Mouse (Mus musculus): Measurements from ENCODE around the gene Zfp36l2. TPM values are rescaled to one million over a fixed set of nuclear protein-coding genes. Genes with fewer than 3 reads are reported as not detected.

Gene Zfp36l2
- total and polyA plus RNA-seq, 3 experiments: 68.5 to 174 (median 93.6) TPM

DNA sequence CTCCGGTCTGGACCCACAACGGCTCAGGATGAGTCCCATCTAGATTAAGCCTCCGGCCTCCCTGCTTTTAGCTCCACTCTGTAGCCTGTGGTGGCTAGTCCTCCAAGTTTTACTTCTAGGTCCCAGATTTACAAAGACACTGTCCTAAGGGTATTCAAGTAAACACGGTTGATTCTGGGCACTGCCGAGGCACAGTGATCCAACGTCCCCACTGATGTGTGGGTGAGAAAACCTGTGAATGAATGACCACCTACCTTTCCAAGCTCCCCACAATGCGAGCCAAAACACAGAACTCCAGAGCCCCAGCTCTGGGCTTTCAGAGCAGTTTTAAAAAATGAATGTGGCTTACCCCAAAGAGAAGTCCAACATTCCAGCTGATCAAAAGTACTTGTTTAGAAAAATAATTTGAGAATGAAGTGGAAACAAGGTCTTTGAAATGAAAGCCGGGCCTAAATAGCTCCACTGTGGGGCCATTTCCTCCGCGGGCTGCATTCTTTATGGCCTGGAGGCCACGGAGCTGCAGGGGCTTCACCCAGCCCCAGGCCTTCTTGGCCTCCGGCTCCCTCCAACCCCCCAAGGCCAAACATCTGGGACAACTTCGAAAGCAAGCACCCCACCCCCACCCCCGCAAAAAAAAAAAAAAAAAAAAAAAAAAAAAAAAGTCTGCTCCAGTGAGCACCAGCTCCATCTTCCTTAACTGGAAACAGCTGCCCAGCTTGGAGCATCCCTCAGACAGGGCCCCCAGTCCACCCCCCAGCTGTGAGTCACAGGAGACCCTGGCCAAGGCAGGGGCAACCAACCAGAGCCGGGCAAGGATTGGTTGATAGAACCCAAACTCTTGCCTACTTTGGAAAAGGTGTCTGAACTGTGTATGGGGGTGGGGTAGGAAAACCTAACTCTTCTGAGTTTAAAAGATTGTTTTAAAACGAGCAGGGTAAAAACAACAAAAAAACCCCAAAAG lies 5.2 kb downstream of the Zfp36l2 start:
- DNase-seq (ENCODE audit: low read depth, low spot score): peak; percentile 84
- Histone ChIP-seq H3K79me2 (ENCODE audit: control insufficient read depth, insufficient read depth, low read length, poor library complexity) (peaks cover 46% of the 10 kb centered on the region), H3K27ac (ENCODE audit: control insufficient read depth, low read depth, low read length) (peak overlapping the region; percentile 91), H3K4me1 (ENCODE audit: control insufficient read depth in 1 of 2, insufficient read depth in 2 of 2, low read length in 2 of 2) (peaks cover 3 to 18% of the 10 kb centered on the region in 2 experiments), H3K9me3 (replicated peaks; ENCODE audit: insufficient read depth, low read length) (no peaks in the 10 kb centered on the region), H3K36me3 (ENCODE audit: control insufficient read depth in 1 of 2, insufficient read depth in 2 of 2, low read length in 2 of 2) (peaks cover 8 to 11% of the 10 kb centered on the region in 2 experiments), H3K27me3 (ENCODE audit: control insufficient read depth in 1 of 2, insufficient read depth in 2 of 2, low read length in 2 of 2) (no peaks in the 10 kb centered on the region), H3K9ac (ENCODE audit: control insufficient read depth, low read depth, low read length, poor library complexity, severe bottlenecking) (peak overlapping the region; percentile 76), H3K4me3 (ENCODE audit: control insufficient read depth in 1 of 2, insufficient read depth in 1 of 2, low read depth in 2 of 2, low read length in 2 of 2) (peak overlapping the region; percentile 44 to 47)
- no peak for TF ChIP-seq POLR2AphosphoS2 (IDR thresholded peaks at IDR 0.05; ENCODE audit: low read length)
- no peak; the same call in 1 of the 2 replicates for TF ChIP-seq POLR2AphosphoS5 (IDR thresholded peaks at IDR 0.05; ENCODE audit: borderline replicate concordance, low read depth, low read length)
- no peak for TF ChIP-seq ETS1 (IDR thresholded peaks at IDR 0.05; ENCODE audit: low read depth, low read length)
- no peak for TF ChIP-seq KAT2A (conservative IDR thresholded peaks at IDR 0.05; ENCODE audit: low read depth, low read length)
- TF ChIP-seq UBTF (IDR thresholded peaks at IDR 0.05; ENCODE audit: borderline replicate concordance, insufficient read depth, low read depth, low read length): 0 out of 2 replicates have a peak, but pooled peaks have one; percentile 44

GRCm38 (mm10) chr17:84181502-84182310 lies 6.0 kb downstream of the Zfp36l2 start:
- 0 out of 2 replicates have a peak, but pooled peaks have one; percentile 3 for TF ChIP-seq GATA1 (IDR thresholded peaks at IDR 0.05; ENCODE audit: low read depth, low read length)
- peak; percentile 7 for TF ChIP-seq TAL1 (IDR thresholded peaks at IDR 0.05; ENCODE audit: low read length)
- peak; percentile 53; the same call in 1 of the 2 replicates for TF ChIP-seq TBP (IDR thresholded peaks at IDR 0.05; ENCODE audit: low read depth, low read length)
- TF ChIP-seq ZNF384 (IDR thresholded peaks at IDR 0.05; ENCODE audit: low read depth, low read length): no peak
- TF ChIP-seq UBTF (IDR thresholded peaks at IDR 0.05; ENCODE audit: borderline replicate concordance, insufficient read depth, low read depth, low read length): 0 out of 2 replicates have a peak, but pooled peaks have one; percentile 82
- TF ChIP-seq POLR2AphosphoS5 (IDR thresholded peaks at IDR 0.05; ENCODE audit: borderline replicate concordance, low read depth, low read length): peak; percentile 94; the same call in 1 of the 2 replicates
- TF ChIP-seq MAZ (IDR thresholded peaks at IDR 0.05; ENCODE audit: low read depth, low read length): no peak
- TF ChIP-seq POLR2A (IDR thresholded peaks at IDR 0.05; ENCODE audit: control insufficient read depth in 1 of 2, insufficient read depth in 1 of 2, low read depth in 1 of 2, low read length in 2 of 2, poor library complexity in 1 of 2): peak; percentile 23 to 79; a peak in 3 of 4 replicates
- no peak for TF ChIP-seq USF1 (IDR thresholded peaks at IDR 0.05; ENCODE audit: low read depth, low read length)
- peak overlapping the region; percentile 91 for H3K27ac ChIP-seq (ENCODE audit: control insufficient read depth, low read depth, low read length)
- H3K36me3 ChIP-seq (ENCODE audit: control insufficient read depth in 1 of 2, insufficient read depth in 2 of 2, low read length in 2 of 2): peaks cover 8 to 11% of the 10 kb centered on the region in 2 experiments

More at GRCm38 (mm10) chr17:84181502-84182310, 6.0 kb downstream of the Zfp36l2 start:
- Histone ChIP-seq H3K4me3 (ENCODE audit: control insufficient read depth in 1 of 2, insufficient read depth in 1 of 2, low read depth in 2 of 2, low read length in 2 of 2) (peak overlapping the region; percentile 44 to 47), H3K9ac (ENCODE audit: control insufficient read depth, low read depth, low read length, poor library complexity, severe bottlenecking) (peak overlapping the region; percentile 76), H3K4me1 (ENCODE audit: control insufficient read depth in 1 of 2, insufficient read depth in 2 of 2, low read length in 2 of 2) (peaks cover 3 to 18% of the 10 kb centered on the region in 2 experiments), H3K79me2 (ENCODE audit: control insufficient read depth, insufficient read depth, low read length, poor library complexity) (peaks cover 40% of the 10 kb centered on the region), H3K9me3 (replicated peaks; ENCODE audit: insufficient read depth, low read length) (no peaks in the 10 kb centered on the region), H3K27me3 (ENCODE audit: control insufficient read depth in 1 of 2, insufficient read depth in 2 of 2, low read length in 2 of 2) (no peaks in the 10 kb centered on the region)
- DNase-seq (ENCODE audit: low read depth, low spot score): peak; percentile 98
